Mouse (Mus musculus): Measurements from ENCODE around the gene Dpy19l3. TPM values are rescaled to one million over a fixed set of nuclear protein-coding genes. Genes with fewer than 3 reads are reported as not detected.
A peak's percentile ranks its signal among the peaks of the same experiment; 100 is the strongest.

Dpy19l3 gene
- total RNA-seq, 4 experiments from 2014 or later, result 57.8 to 81.5 (median 72.2) TPM

- DNase-seq (ENCODE audit: low spot score in 2 of 2), result no peak
These were observed 3.4 kb downstream of the Dpy19l3 start for GRCm38 (mm10) chr7:35750873-35751272.

GRCm38 (mm10) chr7:35747397-35747964 is 6.8 kb downstream of the Dpy19l3 start:
- DNase-seq (ENCODE audit: low spot score in 2 of 2), result no peak

- no peak for DNase-seq (ENCODE audit: low spot score in 2 of 2)
These were observed 7.4 kb downstream of the Dpy19l3 start for GRCm38 (mm10) chr7:35746686-35747396.

GRCm38 (mm10) chr7:35745281-35745702 is 9.0 kb downstream of the Dpy19l3 start:
- no peak for DNase-seq (ENCODE audit: low spot score in 2 of 2)

- peak in 1 of 2 experiments; percentile 82 for DNase-seq (ENCODE audit: low spot score in 2 of 2)
These were observed 9.5 kb downstream of the Dpy19l3 start for GRCm38 (mm10) chr7:35744771-35745170.

GRCm38 (mm10) chr7:35742310-35742709 is 11.9 kb downstream of the Dpy19l3 start:
- DNase-seq (ENCODE audit: low spot score in 2 of 2), result no peak

- no peak for DNase-seq (ENCODE audit: low spot score in 2 of 2)
These were observed 12.4 kb downstream of the Dpy19l3 start for GRCm38 (mm10) chr7:35741858-35742257.

GRCm38 (mm10) chr7:35740489-35741230 is 13.6 kb downstream of the Dpy19l3 start:
- DNase-seq (ENCODE audit: low spot score in 2 of 2), result peak in 1 of 2 experiments; percentile 35

- no peak for DNase-seq (ENCODE audit: low spot score in 2 of 2)
These were observed 15.4 kb downstream of the Dpy19l3 start for GRCm38 (mm10) chr7:35738871-35739270.

GRCm38 (mm10) chr7:35733313-35734050 is 20.8 kb downstream of the Dpy19l3 start:
- DNase-seq (ENCODE audit: low spot score in 2 of 2), result no peak

GRCm38 (mm10) chr7:35732585-35733059 is 21.6 kb downstream of the Dpy19l3 start:
- no peak for DNase-seq (ENCODE audit: low spot score in 2 of 2)

- peak in 1 of 2 experiments; percentile 46 for DNase-seq (ENCODE audit: low spot score in 2 of 2)
These were observed 24.6 kb downstream of the Dpy19l3 start for GRCm38 (mm10) chr7:35729621-35730031.

GRCm38 (mm10) chr7:35728376-35728775 is 25.9 kb downstream of the Dpy19l3 start:
- no peak for DNase-seq (ENCODE audit: low spot score in 2 of 2)

- no peak for DNase-seq (ENCODE audit: low spot score in 2 of 2)
These were observed 31.2 kb downstream of the Dpy19l3 start for GRCm38 (mm10) chr7:35723035-35723434.

- no peak for DNase-seq (ENCODE audit: low spot score in 2 of 2)
These were observed 35.7 kb downstream of the Dpy19l3 start for GRCm38 (mm10) chr7:35718421-35719178.

- no peak for DNase-seq (ENCODE audit: low spot score in 2 of 2)
These were observed 43.9 kb downstream of the Dpy19l3 start for GRCm38 (mm10) chr7:35710366-35710765.

- no peak for DNase-seq (ENCODE audit: low spot score in 2 of 2)
These were observed 46.2 kb downstream of the Dpy19l3 start for GRCm38 (mm10) chr7:35708101-35708500.

GRCm38 (mm10) chr7:35699005-35699404 is 55.2 kb downstream of the Dpy19l3 start:
- DNase-seq (ENCODE audit: low spot score in 2 of 2), result no peak

GRCm38 (mm10) chr7:35698073-35698472 is 56.2 kb downstream of the Dpy19l3 start:
- DNase-seq (ENCODE audit: low spot score in 2 of 2), result no peak

GRCm38 (mm10) chr7:35692641-35693040 is 61.6 kb downstream of the Dpy19l3 start:
- DNase-seq (ENCODE audit: low spot score in 2 of 2), result no peak

GRCm38 (mm10) chr7:35692117-35692516 is 62.1 kb downstream of the Dpy19l3 start:
- no peak for DNase-seq (ENCODE audit: low spot score in 2 of 2)
